Mouse (Mus musculus) mouse trophoblast stem cell (cell line): ENCODE measurements around the gene Il17re.

ENCODE experiments used
- in situ Hi-C, 2 experiments: fragments of 300-500 bp; cut with MseI, MboI; formaldehyde crosslinking; loops; 2 replicates in 1 of 2; 3 replicates in 1 of 2; pipeline ENCODE4 v1.15.1; 2025

The Il17re gene

DNA sequence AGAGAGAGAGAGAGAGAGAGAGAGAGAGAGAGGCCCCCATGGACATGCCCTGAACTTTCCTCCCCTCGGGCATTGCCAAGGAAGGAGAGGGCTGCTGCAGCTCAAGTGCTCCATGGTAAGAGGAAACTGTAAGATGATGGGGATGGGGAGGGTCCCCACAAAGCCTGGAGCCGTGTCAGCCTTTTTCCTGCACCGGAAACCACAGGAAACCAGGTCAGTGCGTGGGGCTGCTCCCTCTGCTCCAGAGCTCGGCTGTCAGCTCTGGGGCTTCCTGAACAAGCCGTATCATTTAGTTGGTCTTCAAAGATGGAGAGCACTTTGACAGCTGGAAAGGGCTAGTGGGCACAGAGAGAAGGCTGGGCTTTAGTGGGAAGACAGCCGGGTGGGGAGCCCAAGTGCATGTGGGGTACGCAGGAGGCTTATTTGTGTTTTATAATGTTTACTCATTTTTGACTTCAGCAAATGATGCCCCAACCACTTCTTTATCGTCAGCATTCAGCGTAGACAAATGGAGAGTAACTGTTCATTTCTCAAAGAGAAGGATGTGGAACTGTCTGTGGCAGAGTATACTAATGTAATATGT lies at the start of gene Il17re:
TSS of gene Il17re (plus strand) at position 533 of the 583 bp plus-strand sequence.
- in situ Hi-C loops, result no loop called here

DNA sequence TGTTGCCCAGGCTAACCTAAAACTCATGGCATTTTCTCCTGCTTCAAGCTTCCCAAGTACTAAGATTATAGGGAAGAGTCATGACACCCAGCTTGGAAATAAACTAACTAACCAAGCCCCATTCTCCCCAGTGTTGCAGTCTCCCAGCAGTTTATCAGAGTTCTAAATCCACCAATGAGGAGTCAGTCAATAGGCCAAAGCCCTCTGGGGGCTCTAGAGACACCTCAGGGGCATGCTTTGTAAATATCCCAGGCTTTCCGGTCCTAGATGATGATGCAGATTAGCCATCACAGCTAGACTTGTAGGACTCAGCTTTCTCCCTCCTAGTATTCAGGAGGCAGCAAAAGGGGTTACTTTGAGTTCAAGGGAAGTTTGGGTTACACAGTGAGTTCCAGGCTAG lies 48.3 kb upstream of the Il17re start:
- in situ Hi-C loops, result no loop called here

DNA sequence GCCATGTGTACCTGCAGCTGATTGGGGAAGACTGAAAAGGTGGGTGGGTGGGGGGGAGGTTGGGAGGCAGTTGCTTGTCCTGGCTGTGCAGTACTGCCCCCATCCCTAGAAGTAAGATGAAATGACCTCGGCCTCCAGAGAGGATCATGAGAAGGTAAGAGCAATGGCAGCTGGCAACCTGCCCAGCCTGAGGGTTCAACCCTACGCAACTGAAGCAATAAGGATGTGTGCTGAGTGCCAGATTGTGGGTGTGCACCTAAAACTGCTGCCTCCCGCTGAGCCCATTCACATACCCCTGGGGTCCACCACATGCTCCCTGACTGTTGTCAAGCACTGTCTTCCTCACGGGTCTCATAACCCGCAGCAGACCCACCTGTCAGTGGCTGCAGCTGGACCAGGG lies 41.9 kb upstream of the Il17re start:
- in situ Hi-C loops, result no loop called here

DNA sequence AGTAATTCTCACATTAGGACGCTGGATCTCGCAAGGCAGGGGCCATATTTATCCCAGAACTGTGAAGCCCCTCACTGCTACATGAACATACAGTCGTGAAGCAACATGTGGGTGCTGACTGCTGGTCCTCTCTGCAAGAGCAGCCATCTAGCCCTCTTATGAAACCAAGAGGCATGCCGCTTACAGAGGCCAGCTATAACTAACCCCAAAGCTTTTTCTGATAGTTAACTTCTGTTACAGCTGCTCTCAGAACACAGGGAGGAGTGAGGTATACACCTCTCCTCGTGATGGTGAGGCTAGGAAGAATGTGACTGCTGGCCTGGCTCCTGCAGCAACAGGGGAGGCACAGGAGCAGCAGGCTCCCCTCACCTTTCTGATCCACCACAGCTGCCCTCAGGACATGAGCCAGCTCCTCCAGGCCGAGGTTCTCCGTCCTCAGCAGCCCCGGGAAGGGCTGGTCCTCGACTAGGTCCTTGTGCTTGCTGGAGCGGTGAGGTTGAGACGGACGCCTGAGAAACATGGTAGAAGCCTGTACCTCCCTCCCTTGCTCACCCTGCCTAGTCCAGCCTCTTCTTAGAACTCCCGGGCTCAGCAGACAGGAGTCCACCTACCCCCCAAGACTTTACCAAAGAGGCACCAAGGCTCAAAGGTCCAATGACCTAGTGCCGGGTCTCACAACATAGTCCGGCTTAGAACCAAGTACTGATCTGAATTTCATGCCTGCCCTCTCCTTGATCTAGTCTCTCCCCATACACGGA lies 39.7 kb upstream of the Il17re start:
- in situ Hi-C loops, result no loop called here

DNA sequence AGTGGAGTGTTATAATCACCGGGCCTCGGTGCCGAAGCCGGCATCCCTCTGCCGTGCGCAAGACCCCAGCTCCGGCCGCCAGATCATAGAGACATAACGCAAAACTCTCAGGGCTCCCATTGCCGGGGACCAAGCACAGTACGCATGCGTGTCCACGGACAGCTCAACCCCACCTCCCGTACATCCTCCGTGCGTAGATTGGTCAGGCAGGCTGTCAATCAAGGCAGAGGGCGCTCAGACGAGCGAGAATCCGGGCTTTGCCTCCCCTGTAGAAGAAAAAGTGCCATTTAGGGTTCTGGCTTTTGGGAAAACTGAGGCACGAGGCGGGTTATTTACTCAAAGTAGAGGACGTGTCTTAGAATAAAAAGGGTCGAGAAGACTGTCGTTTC lies 39.1 kb upstream of the Il17re start, which contains the start of gene Rpusd3:
TSS of gene Rpusd3 (minus strand) at position 142 of the 389 bp plus-strand sequence.
- in situ Hi-C loops, result no loop called here

DNA sequence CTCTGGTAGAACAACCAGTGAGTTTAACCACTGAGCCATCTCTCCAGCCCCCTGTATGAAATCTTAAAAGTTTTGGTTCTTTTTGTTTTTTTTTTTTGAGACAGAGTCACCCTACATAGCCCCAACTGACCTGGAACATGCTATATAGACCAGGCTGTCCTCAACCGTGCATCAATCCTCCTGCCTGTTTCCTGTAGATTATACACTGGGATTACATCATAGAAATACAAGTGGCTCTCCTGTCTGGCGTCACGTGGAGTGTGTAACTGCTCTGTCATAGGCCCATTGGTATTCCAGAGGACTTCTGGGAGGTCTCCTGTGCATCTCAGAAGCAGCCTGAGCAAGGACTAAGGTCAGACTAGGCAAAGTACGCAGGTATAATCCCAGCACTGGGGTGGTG lies 35.3 kb upstream of the Il17re start:
- in situ Hi-C loops, result no loop called here

DNA sequence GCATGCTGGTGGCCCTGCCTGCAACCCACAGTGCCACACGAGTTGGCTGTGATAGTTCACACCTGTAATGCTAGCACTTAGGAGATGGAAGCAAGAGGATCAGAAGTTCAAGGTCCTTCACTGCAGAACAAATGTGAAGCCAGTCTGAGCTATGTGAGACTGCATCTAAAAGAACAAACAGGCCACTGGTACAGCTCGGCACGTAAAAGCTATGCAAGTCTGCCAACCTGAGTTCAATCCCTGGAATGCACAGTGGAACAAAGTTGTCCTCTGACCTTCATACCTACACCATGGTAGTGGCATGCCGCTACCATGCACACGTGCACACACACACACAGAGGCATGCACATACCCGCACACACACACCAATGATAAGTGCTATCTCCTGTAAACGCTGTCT lies 34.1 kb upstream of the Il17re start:
- in situ Hi-C loops, result no loop called here

DNA sequence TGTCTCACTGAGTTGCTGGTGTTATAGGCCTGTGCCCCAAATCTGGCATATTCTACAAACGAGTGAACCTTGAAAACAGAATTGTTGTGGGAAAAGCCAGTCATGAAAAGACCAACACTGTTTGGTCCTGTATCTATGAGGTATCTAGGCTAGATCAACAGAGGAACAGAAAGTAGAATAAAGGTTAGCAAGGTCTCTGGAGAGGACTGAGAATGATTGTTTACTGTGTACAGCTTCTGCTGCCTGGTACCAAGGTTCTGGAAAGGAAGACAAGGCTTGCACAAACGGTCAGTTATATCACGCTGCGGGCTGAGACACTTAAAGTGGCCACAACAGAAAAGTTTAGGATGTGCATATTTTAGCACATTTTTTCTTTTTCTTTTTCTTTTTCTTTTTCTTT lies 31.6 kb upstream of the Il17re start:
- in situ Hi-C loops, result no loop called here

DNA sequence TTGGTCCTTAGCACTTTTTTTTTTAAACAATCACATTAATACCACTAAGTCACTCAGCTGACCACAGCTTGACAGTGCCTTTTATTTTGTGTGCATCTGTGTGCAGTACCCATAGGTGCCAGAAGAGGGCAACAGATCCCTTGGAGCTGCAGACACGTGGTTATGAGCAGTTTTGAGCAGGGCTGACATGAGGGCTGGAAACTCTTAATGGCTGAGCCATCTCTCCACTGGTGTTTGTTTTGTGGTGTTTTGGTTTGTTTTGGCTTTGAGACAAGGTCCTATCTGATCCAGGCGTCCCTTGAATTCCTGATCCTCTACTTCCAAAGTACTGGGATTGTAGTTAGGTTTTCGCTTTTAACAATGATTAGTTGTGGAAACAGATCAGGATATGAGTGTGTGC lies 30.9 kb upstream of the Il17re start:
- in situ Hi-C loops, result no loop called here

DNA sequence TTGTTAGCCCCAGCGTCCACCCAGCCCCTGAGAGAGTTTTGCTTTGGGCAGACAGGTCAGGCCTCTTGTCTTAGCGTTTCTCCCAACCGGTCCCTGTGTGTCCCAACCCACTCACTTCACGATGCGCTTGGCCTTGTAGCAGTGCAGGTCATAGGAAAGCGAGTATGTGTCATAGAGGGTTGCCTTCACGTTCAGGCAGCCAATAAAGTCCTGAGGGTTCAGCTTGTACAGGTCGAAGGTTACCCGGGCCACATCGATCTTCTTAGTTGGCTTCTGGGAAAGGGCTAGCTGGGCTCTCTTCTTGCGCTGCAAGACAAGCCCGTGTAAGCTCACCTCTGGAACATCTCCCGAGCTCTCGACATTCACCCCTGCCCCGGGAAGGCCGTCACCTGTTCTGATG lies 30.3 kb upstream of the Il17re start:
- in situ Hi-C loops, result no loop called here

DNA sequence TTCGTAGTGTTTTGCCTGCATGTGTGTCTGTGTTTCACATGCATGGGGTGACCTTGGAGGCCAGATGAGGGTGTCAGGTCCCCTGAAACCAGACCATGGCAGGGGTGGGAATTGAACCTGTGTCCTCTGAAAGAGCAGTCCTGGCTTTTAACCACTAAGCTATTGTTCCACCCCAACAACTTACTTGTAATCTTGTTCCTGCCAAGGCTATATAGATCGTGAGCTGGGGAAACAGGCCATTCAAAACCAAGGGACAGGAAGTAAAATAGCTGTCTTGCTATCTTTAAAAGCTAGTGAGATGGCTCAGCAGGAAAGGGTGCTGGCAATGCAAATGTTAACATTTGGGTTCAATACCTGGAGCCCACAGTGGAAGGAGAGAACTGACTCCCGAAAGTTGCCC lies 28.3 kb upstream of the Il17re start:
- in situ Hi-C loops, result no loop called here

DNA sequence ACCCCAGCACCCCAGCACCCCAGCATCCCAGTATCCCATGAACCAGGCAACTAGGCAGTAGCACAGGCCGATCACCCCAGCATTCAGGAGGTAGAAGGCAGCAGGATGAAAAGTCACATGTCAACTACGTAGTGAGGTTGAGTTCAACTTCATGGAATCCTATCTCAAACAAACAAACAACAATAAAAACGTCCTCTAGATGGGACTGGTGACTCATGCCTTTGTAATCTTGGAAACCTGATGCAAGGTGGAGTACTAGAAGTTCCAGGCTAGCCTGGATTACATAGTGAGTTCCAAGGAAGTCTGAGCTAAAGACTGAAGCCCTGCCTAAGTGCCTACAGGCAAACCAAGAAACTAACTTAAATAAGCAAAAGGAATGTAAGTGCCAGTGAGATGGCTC lies 27.4 kb upstream of the Il17re start:
- in situ Hi-C loops, result no loop called here

DNA sequence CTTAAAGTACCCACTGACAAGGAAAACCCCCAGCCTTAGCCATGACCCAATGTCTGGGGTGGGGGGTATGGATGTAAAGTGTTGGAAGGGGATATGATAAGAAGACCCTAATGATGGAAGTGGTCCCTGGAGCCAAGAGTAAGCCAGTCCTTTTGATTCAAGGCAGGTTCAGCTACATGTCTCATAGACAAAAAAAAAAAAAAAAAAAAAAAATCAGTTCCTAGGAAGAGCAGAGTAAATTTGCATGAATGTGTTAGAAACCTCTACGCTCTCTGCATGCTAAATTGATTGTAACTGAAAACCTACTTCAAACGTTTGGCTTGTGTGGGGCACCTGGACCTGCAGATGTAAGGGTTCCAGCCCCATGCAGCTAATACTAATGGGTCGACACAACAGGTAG lies 26.5 kb upstream of the Il17re start:
- in situ Hi-C loops, result no loop called here

DNA sequence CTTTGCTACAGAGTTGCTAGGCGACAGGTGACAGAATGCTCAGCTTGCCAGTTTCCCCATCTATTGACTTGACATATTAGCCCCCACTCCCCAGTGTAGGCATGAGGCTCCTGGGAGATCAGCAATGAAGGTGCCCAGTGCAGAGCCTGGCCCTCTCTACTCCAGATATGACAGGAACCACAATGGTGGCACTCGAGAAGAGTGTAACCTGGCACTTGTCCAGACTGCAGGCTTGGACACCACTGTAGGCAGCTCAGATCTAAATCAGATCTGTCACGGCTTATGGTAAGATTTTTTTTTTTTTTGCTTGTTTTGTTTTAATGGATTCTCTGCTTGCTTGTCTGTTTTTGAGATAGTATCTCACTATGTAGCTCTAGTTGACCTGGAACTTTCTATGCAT lies 24.6 kb upstream of the Il17re start:
- in situ Hi-C loops, result no loop called here

DNA sequence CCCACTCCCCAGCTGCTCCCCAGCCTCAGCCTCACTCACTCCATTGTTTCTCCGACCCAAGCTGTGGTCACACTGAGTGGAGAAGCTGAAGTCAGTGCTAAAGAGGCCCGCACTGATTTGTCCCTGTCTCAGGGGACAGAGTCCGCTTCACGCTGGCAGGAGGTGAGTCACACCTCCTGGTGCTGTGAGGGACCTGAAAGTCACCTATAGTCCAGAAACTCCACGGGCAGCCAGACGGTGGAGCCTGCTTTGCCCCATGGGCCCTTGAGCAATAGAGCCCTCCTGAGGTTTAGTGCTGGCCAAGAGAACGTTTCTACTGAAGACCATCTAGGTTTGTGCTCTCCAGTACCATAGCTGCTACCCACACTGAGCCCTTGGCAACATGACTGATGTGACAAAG lies 23.6 kb upstream of the Il17re start:
- in situ Hi-C loops, result loop anchor here in 1 of 2 experiments (5.0 kb wide), 1 partner anchor 43 kb away; no protein-coding TSS in a partner anchor

DNA sequence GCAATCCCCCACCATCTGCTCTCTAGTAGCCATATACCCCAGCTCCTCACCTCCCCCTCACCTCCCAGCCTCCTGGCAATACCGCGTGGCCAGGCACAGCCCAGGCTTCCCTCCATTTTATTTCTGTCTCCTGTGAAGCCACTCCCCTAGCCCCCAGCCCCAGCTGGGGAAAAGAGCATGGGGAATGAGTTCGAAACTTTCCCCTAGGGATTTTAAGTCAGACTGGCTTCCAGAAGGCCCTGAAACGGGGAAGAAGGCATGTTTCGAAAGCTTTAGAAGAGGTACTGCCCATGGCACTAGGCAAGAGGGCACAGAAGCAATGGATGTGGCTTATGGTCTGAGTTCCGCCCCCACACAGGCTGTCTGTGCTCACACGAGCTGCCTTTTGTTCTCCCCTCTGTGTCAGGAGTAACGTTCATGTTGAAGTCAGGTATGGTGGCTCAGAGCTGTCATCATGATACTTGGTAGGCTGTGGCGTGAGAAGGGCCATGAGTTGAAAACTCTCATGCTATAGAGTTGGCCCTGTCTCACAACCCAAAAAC lies 22.5 kb upstream of the Il17re start, which contains the start of gene Cidec:
TSS of gene Cidec (minus strand) at position 97 of the 542 bp plus-strand sequence.
- in situ Hi-C loops, result loop anchor here in 1 of 2 experiments (5.0 kb wide), 1 partner anchor 42 kb away; no protein-coding TSS in a partner anchor

DNA sequence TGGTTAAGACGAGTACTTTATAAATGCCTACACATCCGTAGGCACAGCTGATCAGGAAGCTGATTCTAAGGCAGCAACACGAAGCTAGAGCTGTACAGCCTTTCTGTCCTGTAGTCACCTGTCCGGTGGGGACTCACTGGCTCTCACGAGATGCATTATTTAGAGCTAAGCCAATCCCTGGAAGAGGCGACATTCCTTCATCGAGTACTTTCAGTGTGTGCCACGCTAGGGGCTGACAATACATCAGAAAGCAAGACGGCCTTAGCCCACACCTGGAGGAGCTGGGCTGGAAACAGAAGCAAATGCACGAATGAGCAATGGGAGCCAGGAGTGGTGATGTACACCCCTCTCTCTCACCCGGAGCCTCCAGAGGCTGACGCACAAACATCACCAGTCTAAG lies 21.1 kb upstream of the Il17re start:
- in situ Hi-C loops, result loop anchor here in 1 of 2 experiments (5.0 kb wide), 1 partner anchor 40 kb away; no protein-coding TSS in a partner anchor

DNA sequence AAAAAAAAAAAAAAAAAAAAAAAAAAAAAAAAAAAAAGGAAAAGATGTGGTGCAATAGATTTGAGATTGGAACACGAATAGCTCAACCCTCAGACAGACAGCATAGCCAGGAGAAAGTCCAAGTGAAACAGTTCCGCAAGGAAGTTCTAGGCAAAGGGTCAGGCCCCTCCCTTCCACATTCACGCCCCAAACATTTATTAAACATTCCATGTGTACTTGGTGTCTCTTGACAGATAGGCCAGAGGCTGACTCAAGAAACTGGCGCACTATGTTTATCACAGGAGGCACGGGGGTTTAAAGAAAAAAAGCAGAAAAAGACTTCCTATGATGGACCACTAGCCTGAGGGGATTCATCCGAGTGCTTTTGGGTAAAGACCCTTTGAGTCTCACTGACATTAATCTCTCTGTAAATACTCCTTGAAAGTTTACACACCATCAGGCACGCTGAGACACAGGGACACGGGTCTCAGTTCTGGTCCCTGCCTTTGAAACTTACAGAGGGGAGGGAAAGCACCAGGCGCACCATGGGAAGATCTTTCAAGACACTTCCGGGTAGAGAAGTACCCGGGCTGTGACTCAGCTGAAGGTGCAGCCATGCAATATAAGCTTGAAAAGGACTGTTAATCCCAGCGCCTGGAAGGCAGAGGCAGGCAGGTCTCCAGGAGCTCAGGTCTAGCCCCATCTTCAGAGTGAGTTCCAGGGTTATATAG lies 19.4 kb upstream of the Il17re start:
- in situ Hi-C loops, result loop anchor here in 1 of 2 experiments (5.0 kb wide), 1 partner anchor 38 kb away; no protein-coding TSS in a partner anchor

DNA sequence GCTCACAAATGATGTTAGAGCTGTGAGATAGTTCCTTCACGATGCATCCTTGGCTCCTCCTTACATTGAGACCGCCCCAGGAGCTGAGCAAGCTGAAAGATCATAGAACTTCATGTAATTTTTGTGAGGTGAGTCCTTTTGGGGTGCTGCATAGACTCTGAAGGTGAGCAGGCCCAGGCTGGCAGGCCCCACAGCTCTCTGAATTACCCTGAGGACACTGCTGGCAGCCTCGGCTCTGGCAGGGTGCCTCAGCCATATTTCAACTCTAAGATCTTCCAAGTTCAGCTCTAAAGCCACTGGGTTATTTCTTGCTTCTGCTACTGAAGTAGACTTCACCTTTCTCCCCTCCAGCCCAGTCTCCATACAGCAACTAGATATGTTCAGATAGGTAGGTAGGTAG lies 17.6 kb upstream of the Il17re start:
- in situ Hi-C loops, result no loop called here

DNA sequence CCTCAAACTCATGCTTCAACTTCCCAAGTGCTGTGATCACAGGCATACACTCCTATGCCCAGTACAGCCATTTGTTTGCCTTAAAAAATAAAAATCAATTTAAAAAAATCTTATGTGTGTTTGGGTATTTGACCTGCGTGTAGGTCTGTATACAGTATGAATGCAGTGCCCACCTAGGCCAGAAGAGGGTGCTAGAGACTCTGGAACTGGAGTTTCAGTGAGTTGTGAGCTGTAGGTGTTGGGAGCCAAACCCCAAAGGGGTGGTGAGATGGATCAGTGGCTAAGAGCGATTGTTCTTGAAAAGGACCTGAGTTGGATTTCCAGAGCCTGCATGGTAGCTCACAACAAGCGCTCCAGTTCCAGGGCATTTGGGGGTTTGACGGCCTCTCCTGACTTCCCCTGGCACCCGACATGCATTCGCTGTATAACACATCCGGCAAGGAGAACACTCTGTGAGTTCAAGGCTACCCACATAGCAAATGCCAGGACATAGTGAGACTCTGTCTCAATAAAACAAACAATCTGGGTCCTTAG lies 17.1 kb upstream of the Il17re start:
- in situ Hi-C loops, result no loop called here

DNA sequence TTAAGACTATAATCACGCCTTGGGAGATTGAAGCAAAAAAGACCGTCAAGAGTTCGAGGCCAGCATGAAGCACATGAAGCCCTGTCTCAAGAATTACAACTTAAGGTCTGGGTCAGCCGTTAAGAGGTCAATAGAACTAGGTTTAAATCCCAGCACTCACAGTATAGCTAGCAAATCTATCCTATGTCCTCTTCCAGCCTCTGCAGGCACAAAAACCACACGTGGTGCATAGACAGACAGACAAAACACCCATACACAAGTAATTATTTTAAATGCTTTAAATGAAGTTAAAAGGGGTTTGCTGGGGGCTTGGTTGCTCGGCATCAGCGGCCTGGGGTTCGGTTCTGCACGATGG lies 16.2 kb upstream of the Il17re start:
- in situ Hi-C loops, result no loop called here
